Mouse (Mus musculus) CD4-positive helper T cell, adult 2 months (primary cell): ENCODE data around the gene Zfp653.

Experiments used
- DNase-seq: peaks from one replicate; pipeline ENCODE4 v3.0.0-alpha.2; 2012; ENCODE audit warnings: low read depth, missing footprints, low spot score

Zfp653 gene

GRCm38 (mm10) chr9:22030386-22030785 lies 40.8 kb downstream of the Zfp653 start:
- DNase-seq, result no peak

DNA sequence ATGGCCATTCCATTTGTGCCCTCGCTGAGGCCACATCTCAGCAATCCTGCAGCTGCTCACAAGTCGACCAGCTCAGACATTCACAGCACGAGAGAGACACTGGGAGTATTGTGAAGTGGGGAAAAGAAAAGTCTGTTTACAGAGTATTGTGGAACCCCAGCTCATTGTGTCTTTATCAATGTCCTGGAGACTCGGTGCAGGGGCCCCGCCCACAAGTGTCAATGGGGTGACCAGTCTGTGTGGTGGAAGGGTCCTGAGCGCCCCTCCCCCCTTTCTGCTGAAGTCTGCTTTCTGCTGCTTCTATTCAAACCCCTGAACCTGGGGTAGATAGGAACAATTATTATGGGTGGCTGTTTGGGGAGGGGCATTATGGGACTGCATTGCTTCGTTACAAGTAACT lies 42.7 kb downstream of the Zfp653 start:
- no peak for DNase-seq

DNA sequence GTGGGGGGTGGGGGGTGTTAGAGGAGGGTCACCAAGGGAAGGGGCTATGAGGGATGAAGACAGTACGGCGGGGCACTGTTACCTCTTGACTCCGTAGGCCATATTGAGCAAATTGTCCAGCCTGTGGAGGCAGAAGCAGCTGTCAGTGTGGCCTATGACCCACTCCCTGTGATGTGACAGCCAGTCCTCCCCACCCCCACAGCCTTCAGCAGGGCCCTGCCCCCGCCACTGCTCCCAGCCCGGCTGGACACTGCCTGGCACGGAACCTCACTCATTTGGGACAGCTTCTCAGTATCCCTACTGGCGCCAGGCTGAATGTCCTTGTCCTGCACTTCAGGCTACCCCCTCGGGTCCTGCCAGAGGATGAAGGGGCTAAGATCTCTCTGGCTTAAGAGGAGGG lies 46.6 kb downstream of the Zfp653 start:
- no peak for DNase-seq

GRCm38 (mm10) chr9:22017208-22017825 lies 53.9 kb downstream of the Zfp653 start:
- DNase-seq, result no peak

DNA sequence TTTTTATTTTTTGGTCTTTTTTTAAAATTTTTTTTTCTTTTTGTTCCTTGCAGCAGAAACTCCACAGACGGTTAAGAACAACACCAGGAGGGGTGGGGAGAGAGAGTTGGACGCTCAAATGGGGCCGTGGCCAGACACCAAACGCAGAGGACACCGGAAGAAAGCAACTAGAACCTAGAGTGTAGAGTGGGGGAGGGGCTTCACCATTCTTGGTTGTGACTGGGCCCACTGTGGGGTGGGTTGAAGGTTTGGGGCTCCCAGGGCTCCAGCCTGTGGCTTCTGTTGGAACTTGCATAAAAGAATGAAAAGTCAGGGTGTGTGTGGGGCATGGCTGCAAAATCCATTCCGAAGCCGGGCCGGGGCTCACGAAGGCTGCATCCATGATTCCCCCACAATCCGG lies 54.9 kb downstream of the Zfp653 start:
- DNase-seq, result no peak

GRCm38 (mm10) chr9:22012731-22013130 lies 58.4 kb downstream of the Zfp653 start:
- DNase-seq, result no peak

DNA sequence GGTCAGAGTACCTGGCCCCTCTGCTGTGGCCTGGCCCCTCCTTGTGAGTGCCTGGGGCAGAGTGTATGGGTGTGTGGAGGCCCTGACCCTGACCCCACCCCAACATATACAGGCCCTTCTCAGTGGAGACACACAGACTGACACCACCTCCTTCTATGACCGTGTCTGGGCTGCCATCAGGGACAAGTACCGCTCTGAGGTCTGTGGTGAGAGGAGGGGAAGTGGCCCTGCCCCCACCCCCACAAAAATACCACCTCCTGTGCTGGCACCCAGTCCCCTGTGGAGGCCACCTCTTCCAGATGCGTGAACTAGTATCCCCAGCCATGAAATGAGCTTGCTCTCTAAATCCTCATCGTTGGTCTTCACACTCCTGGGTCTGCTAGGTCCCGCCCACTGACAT lies 60.1 kb downstream of the Zfp653 start:
- no peak for DNase-seq
